Mouse (Mus musculus) ovary, adult 18-20 months (tissue): ENCODE data around the gene Satb1.

Experiments used
- DNase-seq: peaks from one replicate; pipeline ENCODE4 v3.0.0; 2022; ENCODE audit warnings: low spot score, mixed read lengths

Gene Satb1

GRCm38 (mm10) chr17:51775070-51775881, 57.8 kb downstream of the Satb1 start:
- DNase-seq, result no peak

DNA sequence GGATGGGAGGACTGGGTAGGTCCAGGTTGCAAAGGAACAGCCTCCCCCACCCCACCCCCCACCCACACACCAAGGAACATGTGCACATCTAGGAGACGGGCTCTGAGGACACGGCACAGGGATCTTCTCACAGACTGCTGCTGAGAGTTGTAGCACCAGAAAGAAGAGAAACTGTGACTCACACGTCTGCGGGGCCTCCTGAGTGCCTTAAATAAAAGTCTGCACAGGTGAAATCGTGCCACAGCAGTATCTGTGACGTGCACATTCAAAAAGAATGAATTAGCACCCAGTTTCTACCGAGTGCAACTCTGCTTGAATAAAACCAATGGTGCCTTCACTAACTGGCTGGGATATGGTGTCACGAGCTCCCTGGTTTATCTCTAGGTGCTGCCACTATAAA, 69.5 kb downstream of the Satb1 start:
- no peak for DNase-seq

DNA sequence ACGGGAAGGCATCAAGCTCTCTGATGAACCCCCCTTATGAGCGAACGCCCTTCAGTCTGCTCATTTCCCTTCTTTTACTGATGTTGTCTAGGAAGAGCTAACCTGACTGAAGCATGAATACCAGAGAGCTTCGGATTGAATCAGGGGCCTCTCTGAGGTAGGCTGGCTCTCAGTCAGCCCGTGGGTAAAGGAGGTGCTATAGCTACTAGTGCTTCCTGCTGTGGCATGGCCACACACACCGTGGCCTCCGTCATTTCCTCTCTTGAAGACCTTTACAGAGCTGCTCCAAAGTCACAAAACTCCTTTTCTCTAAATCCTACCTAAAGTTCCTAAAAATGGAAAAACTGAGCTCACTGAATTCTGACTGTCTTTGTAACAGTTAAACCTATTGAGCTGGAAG, 70.6 kb downstream of the Satb1 start:
- no peak for DNase-seq

DNA sequence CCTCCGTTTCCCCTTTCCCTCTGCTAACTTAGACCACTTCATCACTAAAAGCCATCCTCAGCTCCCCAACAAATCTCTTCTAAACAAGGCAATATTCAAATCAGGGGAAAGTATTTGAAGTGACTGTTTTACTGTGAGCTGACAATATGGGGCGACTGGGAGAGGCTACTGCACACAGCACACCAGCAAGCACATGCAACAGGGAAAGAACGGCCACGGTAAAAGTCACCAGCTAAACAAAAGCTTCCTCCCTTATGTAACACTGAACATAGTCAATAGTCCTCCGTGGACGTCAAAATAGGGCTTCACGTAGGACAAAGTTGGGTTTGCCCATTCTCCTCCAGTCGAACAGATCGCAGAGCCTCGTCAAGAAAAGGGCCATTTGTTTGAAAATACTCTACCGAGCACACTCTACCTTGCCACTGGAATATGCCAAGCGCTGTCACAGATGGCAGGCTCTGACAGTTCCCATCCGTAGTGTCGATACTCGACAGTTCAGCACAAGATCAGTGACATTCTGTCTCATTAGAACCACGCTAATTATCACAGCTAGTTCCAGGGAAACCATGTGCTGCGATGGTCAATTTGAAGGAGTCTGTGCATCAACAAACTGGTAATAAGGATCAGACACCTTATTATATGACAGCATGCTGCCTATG, 72.0 kb downstream of the Satb1 start:
- DNase-seq, result no peak

DNA sequence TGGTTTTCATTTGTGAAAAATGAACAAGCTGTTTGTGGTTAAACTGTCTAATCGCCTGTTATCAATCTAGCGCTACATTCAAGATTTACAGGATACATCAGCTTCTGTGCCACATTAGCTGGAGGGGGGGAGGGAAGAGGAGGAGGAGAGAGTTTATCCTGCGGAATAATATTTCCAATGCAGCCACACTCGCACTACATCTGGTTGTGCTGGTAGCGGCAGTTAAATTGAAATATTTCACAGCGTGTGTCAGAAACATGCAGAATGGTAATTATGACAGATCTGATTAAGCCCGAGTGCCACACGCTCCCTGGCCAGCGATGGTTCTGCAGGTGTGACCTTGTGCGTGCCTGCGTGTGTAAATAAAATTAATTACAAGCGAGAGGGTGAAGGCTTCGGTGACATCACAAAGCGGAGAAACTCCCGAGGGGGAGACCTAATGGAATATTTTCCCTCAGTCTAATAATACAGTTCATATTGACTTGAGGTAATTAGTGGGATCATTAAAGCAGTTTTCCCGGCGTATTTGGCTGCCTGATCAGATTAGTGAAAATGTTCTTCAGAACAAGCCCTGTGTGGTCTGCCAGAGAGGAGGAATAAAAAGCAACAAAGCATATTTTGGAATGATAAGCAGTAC, 72.7 kb downstream of the Satb1 start:
- DNase-seq, result no peak

GRCm38 (mm10) chr17:51759509-51759908, 73.6 kb downstream of the Satb1 start:
- no peak for DNase-seq

DNA sequence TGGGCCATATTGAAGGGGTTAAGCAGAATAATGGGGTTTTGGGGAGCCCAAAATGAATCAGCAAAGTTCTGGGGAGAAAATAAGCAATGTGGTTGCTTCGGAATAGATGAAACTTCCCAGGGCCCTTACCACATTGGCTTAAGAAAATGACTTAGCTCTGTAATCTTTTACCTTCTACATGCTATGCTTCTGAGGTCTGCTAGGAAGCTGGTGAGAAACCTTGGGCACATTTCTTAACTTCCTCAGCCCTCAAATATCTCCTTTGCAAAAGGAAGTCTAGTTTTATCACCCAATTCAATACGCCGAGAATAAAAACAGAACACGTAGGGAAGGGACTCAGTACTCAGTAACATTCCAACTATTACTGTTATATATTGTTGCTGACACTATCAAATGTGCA, 80.9 kb downstream of the Satb1 start:
- no peak for DNase-seq

- no peak for DNase-seq
Observed at GRCm38 (mm10) chr17:51747204-51747603, 85.9 kb downstream of the Satb1 start.

- no peak for DNase-seq
Observed at GRCm38 (mm10) chr17:51742502-51742901, 90.6 kb downstream of the Satb1 start.

DNA sequence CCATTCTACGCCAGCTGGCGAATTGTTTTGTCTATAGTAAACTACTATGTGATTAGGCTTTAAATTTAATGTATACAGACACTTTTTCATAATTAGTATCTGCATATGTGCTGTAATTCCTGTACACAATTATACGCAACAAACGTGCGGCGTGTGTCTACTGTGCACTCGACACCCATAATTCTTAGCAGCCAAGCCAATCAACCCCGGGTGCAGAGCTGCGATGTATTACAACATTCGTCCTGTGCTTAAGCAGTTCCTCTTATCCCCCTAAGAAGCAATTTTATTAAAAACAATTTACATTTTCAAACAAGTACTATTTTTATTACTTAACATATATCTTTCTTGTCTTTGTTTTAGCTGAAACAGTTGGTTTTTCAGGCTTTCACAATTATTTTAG, 92.0 kb downstream of the Satb1 start:
- DNase-seq, result no peak

DNA sequence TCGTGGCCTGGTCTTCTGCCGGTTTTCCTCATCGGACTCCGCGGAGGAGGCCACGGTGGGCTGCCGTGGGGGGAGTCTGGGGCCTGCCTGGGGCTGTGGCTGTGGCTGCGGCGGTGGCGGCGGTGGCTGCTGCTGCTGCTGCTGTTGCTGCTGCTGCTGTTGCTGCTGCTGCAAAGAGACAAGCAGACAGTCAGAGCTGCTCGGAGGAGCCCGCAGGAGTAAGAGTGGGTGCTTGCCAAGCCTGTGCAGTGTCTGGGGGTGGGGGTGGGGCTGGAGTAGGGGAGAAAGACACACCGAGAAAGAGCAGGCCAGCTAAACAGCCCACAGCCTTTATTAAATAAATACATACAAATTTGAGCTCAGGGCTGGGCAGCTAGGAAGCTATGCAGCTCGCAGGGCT, 92.8 kb downstream of the Satb1 start:
- no peak for DNase-seq

GRCm38 (mm10) chr17:51724486-51724885, 108.6 kb downstream of the Satb1 start:
- no peak for DNase-seq

DNA sequence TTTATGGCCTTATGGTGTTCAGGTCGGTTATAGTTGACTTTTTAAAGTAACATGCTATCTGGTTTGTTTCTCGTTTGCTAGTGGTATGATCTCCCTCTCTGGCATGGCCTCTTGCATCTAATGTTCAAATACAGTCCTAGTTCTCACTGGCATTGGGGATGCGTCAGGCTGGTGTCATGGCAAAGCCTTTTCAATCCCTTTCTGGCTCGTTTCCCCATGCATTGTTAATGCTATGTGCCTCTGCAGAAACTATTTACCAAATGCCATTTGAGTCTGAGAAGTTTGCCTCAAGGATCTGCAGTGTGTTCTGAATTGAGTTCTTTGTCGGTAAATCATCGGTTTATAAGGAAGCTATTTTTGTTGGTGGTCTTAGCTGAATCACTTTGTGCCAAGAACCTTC, 137.4 kb downstream of the Satb1 start:
- DNase-seq, result no peak

GRCm38 (mm10) chr17:51695271-51695670, 137.8 kb downstream of the Satb1 start:
- no peak for DNase-seq

GRCm38 (mm10) chr17:51690526-51690925, 142.6 kb downstream of the Satb1 start:
- no peak for DNase-seq

DNA sequence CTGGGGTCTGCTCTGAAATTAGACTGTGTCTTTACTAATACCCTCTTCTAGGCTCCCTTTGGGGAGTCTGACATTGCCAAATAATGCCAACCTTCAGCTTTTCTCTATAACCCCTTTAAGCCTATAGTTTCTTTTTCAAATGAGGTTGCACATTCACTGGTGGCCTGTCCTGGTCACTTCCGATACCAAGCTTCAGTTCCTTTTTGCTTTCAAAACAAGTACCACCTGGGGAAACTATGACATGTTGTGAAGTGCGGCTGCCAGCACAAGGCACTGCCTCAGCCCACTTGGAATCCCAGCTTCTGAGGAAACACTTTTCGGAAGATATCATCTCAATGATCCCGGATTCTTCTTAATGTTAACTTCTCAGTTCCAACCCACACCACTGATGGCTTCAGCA, 145.9 kb downstream of the Satb1 start:
- DNase-seq, result no peak
